Mouse (Mus musculus) limb, embryonic 11.5 days (tissue): ENCODE data around the gene Pla2g4a. TPM values are rescaled to one million over a fixed set of nuclear protein-coding genes. Genes with fewer than 3 reads are reported as not detected.

Experiments
- ATAC-seq: fragments of 200-750 bp; cut with Nextera tagmentation; 2 replicates; pipeline ENCODE4 v1.8.0; 2017; ENCODE audit warnings: low read depth; ENCODE audit not compliant: insufficient number of reproducible peaks, low FRiP score, low TSS enrichment
- DNase-seq: peaks from one replicate; pipeline ENCODE4 v3.0.0-alpha.2; 2015; ENCODE audit warnings: low spot score
- H3K27ac ChIP-seq: fragments of 300-500 bp; sonication (generic); replicated peaks from 2 replicates; pipeline ENCODE4 v1.5.1; 2014; ENCODE audit warnings: low read depth, mild to moderate bottlenecking, low read length
- H3K27me3 ChIP-seq: fragments of 300-500 bp; sonication (generic); 2 replicates; pipeline ENCODE4 v1.6.1; 2014; ENCODE audit warnings: mild to moderate bottlenecking, low read length, mixed read lengths; ENCODE audit not compliant: control insufficient read depth, insufficient read depth
- H3K36me3 ChIP-seq: fragments of 300-500 bp; sonication (generic); 2 replicates; pipeline ENCODE4 v1.6.1; 2014; ENCODE audit warnings: mild to moderate bottlenecking, low read length, moderate library complexity, mixed read lengths; ENCODE audit not compliant: control insufficient read depth, insufficient read depth
- H3K4me1 ChIP-seq: fragments of 300-500 bp; sonication (generic); 2 replicates; pipeline ENCODE4 v1.6.1; 2014; ENCODE audit warnings: low read length, mixed read lengths; ENCODE audit not compliant: control insufficient read depth, insufficient read depth
- H3K4me2 ChIP-seq: fragments of 300-500 bp; sonication (generic); 2 replicates; pipeline ENCODE4 v1.6.1; 2014; ENCODE audit warnings: low read depth, mild to moderate bottlenecking, moderate library complexity; ENCODE audit not compliant: severe bottlenecking
- H3K4me3 ChIP-seq: fragments of 300-500 bp; sonication (generic); 2 replicates; pipeline ENCODE4 v1.5.1; 2014; ENCODE audit warnings: low read depth, low read length
- H3K9ac ChIP-seq: fragments of 300-500 bp; sonication (generic); 2 replicates; pipeline ENCODE4 v1.6.1; 2014; ENCODE audit warnings: mild to moderate bottlenecking, low read length
- H3K9me3 ChIP-seq: fragments of 300-500 bp; sonication (generic); 2 replicates; pipeline ENCODE4 v1.6.1; 2016; ENCODE audit warnings: low read length; ENCODE audit not compliant: control insufficient read depth
- WGBS: fragments of 180-500 bp; shearing (Covaris S2); extraction: QIAGEN DNeasy Blood & Tissue Kit; methylation state at CpG from one replicate; pipeline ENCODE4 v1.1.7; 2014; 5-methylcytosine and 5-hydroxymethylcytosine counted together
- polyA plus RNA-seq: library from polyadenylated mRNA; unstranded; fragments of >200 nt; fragmentation: Nextera tagmentation; extraction: Ambion mirVana; gene quantifications from 2 replicates; pipeline ENCODE4 v1.2.1, GENCODE M21; 2014

Gene Pla2g4a
- polyA plus RNA-seq, 1 experiment from 2014 or later: 10.0 TPM

- H3K9ac ChIP-seq: no peak overlapping the region
- no peak overlapping the region for H3K4me3 ChIP-seq
- no peaks in the 10 kb centered on the region for H3K36me3 ChIP-seq
- WGBS: 74% methylated on average over 6 of the region's 6 CpGs
- no peaks in the 10 kb centered on the region for H3K4me1 ChIP-seq
- H3K27me3 ChIP-seq: no peaks in the 10 kb centered on the region
- DNase-seq: no peak
- H3K9me3 ChIP-seq: no peaks in the 10 kb centered on the region
- no peak for ATAC-seq
- no peak overlapping the region for H3K4me2 ChIP-seq
- H3K27ac ChIP-seq: no peak overlapping the region
Measured at GRCm38 (mm10) chr1:149882419-149883025, 78.6 kb downstream of the Pla2g4a start.

DNA sequence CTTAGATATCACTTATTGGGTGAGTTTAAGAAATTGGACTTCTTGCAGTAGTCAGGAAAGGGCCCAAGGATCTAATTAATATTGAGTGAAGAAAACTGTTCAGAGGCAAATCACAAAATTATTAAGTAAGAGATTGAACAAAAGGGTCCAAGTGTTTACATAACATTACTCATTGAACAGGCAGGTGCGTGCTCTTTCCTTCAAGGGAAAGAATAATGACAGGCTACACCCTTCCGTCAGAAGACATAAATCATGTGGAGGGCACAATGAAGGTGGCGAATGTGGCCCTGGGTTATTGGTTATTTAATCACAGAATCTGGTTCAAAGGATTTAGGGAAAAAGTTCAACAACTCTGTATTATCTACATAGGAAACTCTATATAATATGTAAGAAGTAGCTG, 82.9 kb downstream of the Pla2g4a start:
- Histone ChIP-seq H3K27ac (no peak overlapping the region), H3K4me1 (no peaks in the 10 kb centered on the region), H3K4me3 (no peak overlapping the region), H3K9ac (no peak overlapping the region), H3K9me3 (no peaks in the 10 kb centered on the region), H3K27me3 (no peaks in the 10 kb centered on the region), H3K4me2 (no peak overlapping the region), H3K36me3 (no peaks in the 10 kb centered on the region)
- 76% methylated on average over 3 of the region's 3 CpGs for WGBS
- no peak for DNase-seq
- ATAC-seq: no peak

DNA sequence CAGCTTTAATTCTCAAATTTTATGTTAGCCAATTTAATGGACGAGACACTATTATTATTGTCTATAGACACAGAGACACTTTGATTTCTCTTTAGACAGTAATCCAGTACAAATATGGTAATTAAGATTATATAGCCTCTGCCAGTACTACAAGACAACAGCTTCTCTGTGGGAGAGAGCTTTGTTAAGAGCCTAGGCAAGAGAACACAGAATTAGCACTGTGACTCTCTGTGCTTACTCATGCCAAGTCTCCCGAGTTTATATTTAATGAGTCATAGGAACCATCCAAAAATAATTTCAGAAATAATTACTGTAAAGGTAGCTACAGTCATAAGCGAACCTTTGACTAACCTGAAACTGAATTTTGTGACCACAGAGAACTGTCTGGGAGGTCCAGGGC, 84.6 kb downstream of the Pla2g4a start:
- Histone ChIP-seq H3K4me2 (no peak overlapping the region), H3K4me3 (no peak overlapping the region), H3K36me3 (no peaks in the 10 kb centered on the region), H3K9me3 (no peaks in the 10 kb centered on the region), H3K27me3 (no peaks in the 10 kb centered on the region), H3K9ac (no peak overlapping the region), H3K4me1 (no peaks in the 10 kb centered on the region), H3K27ac (no peak overlapping the region)
- 91% methylated on average over 3 of the region's 3 CpGs for WGBS
- no peak for ATAC-seq
- DNase-seq: no peak

DNA sequence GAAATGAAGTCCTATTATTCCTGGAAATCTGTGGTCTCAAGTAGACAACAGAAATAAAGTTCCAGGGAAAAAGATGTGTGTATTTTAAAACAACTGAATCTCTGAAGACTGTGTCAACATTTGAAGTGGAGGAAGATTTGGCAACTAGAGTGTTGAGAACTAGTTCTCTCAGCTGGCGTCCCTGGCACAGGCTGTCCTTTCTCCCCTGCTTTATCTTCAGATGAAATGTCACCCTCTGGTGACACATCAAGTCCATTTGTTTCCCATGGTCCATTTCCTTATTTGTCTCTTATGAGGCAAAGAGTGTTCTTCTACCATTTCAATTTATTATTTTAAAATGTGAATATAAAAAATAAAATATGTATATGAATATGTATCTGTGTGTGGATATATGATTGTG, 89.5 kb downstream of the Pla2g4a start:
- ATAC-seq: no peak
- Histone ChIP-seq H3K27ac (no peak overlapping the region), H3K27me3 (no peaks in the 10 kb centered on the region), H3K4me2 (no peak overlapping the region), H3K9ac (no peak overlapping the region), H3K9me3 (no peaks in the 10 kb centered on the region), H3K4me3 (no peak overlapping the region), H3K4me1 (no peaks in the 10 kb centered on the region), H3K36me3 (no peaks in the 10 kb centered on the region)
- DNase-seq: no peak
- 97% methylated on average over 1 of the region's 1 CpGs for WGBS

DNA sequence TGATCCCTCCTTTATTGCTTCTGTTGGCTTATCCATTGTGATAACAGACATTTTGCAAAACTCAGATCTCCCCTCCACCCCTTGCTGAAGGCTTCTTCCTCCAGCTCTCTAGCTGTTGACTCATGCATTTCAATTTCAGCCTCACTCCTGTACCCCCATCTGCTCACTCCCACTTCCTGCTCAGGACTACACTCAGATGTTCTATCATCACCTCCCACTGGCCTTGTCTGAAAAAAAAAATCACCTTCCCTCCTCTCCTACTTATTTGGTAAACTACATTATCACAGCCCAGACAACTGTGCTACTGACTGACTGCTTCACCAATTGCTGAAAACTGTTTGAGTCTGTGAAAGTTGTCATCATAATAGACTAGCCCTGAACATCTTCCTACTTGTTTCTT, 93.8 kb downstream of the Pla2g4a start:
- no peaks in the 10 kb centered on the region for H3K27me3 ChIP-seq
- DNase-seq: no peak
- H3K27ac ChIP-seq: no peak overlapping the region
- no peak overlapping the region for H3K9ac ChIP-seq
- no peak overlapping the region for H3K4me3 ChIP-seq
- no peak for ATAC-seq
- H3K4me1 ChIP-seq: no peaks in the 10 kb centered on the region
- H3K36me3 ChIP-seq: no peaks in the 10 kb centered on the region
- H3K4me2 ChIP-seq: no peak overlapping the region
- no peaks in the 10 kb centered on the region for H3K9me3 ChIP-seq

DNA sequence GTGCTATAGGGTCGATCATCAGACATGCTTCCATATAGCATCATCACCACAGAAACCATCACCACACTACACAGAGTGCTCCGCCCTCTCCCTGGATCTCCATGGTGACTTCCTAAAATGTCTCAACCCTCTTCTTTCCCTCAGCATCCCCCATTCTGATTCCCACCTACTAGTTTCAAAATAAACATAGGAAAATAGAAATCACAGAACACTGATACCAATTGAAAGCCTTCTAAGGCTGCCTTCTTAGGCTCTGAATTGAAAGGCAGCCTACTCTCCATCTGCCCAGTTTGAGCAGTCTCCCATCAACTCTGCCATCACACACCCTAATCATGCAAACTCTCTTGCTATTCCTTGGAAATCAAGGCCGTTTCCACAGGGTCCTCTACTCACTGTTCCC, 94.9 kb downstream of the Pla2g4a start:
- DNase-seq (no peak), ATAC-seq (no peak)
- Histone ChIP-seq H3K27me3 (no peaks in the 10 kb centered on the region), H3K4me1 (no peaks in the 10 kb centered on the region), H3K36me3 (no peaks in the 10 kb centered on the region), H3K9me3 (no peaks in the 10 kb centered on the region), H3K4me3 (no peak overlapping the region), H3K9ac (no peak overlapping the region), H3K27ac (no peak overlapping the region), H3K4me2 (no peak overlapping the region)
- 92% methylated on average over 3 of the region's 3 CpGs for WGBS

GRCm38 (mm10) chr1:149862801-149863200, 98.3 kb downstream of the Pla2g4a start:
- Histone ChIP-seq H3K4me1 (no peaks in the 10 kb centered on the region), H3K27me3 (no peaks in the 10 kb centered on the region), H3K4me3 (no peak overlapping the region), H3K4me2 (no peak overlapping the region), H3K9ac (no peak overlapping the region), H3K27ac (no peak overlapping the region), H3K36me3 (no peaks in the 10 kb centered on the region), H3K9me3 (no peaks in the 10 kb centered on the region)
- ATAC-seq: no peak
- no peak for DNase-seq
- WGBS: 77% methylated on average over 6 of the region's 6 CpGs

DNA sequence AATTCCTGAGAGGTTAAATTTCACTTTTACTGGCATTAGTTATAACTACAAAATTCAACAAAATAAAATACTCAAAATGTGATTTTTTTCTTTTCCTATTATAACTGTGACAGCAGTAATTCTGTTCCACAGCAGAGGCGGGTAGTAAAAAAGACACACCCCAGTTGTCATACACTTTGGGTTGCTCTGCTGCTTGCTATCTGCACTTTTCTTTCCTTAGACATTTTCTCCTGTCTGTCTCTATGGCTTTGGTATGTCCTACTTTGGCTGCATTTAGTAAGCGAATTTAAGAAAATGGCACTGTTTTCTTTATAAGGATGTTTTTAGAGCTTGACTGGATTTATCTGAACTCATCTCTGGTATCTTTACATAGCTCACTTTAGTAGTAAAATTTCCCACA, 98.9 kb downstream of the Pla2g4a start:
- no peak overlapping the region for H3K4me2 ChIP-seq
- no peaks in the 10 kb centered on the region for H3K9me3 ChIP-seq
- no peaks in the 10 kb centered on the region for H3K4me1 ChIP-seq
- H3K4me3 ChIP-seq: no peak overlapping the region
- no peak overlapping the region for H3K27ac ChIP-seq
- no peak overlapping the region for H3K9ac ChIP-seq
- WGBS: 81% methylated on average over 2 of the region's 2 CpGs
- H3K27me3 ChIP-seq: no peaks in the 10 kb centered on the region
- no peaks in the 10 kb centered on the region for H3K36me3 ChIP-seq
- no peak for ATAC-seq
- DNase-seq: no peak

- no peaks in the 10 kb centered on the region for H3K4me1 ChIP-seq
- WGBS: 89% methylated on average over 2 of the region's 2 CpGs
Measured at GRCm38 (mm10) chr1:149861543-149861942, 99.5 kb downstream of the Pla2g4a start.

More at GRCm38 (mm10) chr1:149861543-149861942, 99.5 kb downstream of the Pla2g4a start:
- no peaks in the 10 kb centered on the region for H3K27me3 ChIP-seq
- ATAC-seq (no peak), DNase-seq (no peak)
- no peak overlapping the region for H3K4me3 ChIP-seq
- H3K4me2 ChIP-seq: no peak overlapping the region
- H3K9me3 ChIP-seq: no peaks in the 10 kb centered on the region
- H3K27ac ChIP-seq: no peak overlapping the region
- no peaks in the 10 kb centered on the region for H3K36me3 ChIP-seq
- H3K9ac ChIP-seq: no peak overlapping the region
